Mouse (Mus musculus) lung, postnatal 14 days (tissue): ENCODE data around the gene Fuk.
A peak's percentile ranks its signal among the peaks of the same experiment; 100 is the strongest.
"Not testable (repeated sequence)": the region's sequence is repeated elsewhere in the genome, so short reads cannot be mapped to it uniquely, and the experiment has no call there.

ENCODE experiments used
- DNase-seq: peaks from one replicate; pipeline ENCODE4 v3.0.0; 2021

Fuk gene

DNA sequence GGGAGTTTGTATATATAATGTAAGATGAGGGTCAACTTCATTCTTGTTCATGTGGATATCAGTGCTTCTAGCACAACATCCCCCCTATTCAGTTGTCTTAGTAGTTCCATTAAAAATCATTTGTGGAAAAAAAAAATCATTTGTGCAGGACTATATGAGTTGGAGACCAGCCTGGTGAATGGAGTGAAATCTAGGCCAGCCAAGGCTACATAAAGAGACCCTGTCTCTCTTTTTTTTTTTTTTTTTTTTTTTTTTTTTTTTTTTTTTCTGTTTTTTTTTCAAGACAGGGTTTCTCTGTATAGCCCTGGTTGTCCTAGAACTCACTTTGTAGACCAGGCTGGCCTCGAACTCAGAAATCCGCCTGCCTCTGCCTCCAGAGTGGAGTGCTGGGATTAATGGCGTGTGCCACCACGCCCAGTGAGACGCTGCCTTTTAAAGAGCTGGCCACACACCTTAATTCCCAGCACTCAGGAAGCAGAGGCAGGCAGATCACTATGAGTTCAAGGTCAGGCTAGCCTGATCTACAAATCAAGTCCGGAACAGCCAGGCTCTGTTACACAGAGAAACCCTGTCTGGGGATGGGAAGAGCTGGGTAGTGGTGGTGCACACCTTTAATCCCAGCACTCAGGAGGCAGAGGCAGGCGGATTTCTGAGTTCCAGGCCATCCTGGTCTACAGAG is 40.8 kb downstream of the Fuk start:
- DNase-seq, result not testable (repeated sequence)

DNA sequence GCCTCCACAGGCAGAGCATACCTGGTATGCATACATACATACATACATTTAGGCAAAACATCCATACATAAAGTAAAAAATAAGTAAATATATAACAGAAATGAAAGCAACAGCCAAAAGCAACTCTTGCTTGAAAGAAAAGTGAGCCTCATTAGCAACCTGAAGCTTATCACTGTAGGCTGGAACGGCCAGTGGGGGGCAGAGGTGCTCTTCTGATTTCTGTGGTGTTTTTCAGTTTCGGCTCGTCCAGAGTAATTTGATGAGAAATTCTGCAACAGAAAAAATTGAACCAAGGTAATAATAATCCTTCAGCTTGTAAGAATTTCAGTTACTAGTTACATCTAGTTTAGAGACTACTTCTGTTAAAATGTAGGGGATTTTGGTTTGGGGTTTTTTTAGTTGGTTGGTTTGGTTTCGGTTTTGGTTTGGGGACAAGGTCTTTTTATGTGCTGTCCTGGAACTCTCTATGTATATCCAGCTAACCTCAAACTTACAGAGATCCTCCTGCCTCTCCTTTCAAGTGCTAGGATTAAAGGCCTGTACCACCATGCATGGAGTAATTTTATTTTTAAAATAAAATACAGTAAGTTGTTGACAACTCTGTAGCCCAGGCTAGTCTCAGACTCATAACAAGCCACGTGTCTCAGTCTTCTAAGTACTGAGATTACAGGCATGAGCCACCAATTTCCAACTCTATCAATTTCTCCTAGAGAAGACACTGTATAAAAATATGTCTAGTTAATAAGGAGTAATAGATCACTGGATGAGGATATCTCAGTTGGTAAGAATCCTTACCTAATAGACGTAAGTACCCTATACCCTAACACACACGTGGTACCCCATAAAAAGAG is 42.4 kb downstream of the Fuk start:
- no peak for DNase-seq

DNA sequence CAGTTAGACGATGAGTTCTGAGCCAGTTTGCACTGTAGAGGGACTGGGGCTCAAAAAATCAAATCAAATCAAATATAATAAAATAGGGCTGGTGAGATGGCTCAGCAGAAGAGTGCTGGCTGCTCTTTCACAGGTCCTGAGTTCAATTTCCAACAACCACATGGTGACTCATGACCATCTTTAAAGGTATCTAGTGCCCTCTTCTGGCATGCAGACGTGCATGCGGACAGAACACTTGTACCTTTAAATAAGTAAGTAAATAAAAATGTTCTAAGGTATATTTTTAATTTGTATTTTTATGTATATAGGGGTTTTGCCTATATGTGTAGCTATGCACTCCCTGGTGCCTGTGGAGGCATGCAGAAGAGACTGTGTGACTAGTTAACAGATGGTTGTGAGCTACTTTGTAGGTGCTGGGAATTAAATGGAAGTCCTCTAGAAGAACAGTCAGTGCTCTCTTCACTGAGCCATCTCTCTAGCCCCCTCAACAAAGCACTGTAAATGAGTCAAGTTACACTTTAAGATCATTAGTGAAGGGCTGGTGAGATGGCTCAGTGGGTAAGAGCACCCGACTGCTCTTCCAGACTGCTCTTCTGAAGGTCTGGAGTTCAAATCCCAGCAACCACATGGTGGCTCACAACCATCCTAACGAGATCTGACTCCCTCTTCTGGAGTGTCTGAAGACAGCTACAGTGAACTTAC is 45.4 kb downstream of the Fuk start:
- DNase-seq, result no peak

DNA sequence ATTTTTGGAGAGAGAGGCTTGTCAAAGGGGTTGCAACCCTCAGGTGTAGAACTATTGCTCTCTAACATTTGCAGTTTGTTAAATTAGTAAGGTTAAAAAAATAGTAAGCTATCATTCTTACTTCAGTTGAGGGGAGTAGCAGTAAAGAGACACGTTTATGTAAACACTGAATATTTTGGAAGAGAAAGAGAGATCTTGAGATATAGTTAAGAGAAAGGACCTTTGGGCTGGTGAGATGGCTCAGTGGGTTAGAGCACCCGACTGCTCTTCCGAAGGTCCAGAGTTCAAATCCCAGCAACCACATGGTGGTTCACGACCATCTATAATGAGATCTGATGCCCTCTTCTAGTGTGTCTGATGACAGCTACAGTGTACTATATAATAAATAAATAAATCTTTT is 46.2 kb downstream of the Fuk start:
- not testable (repeated sequence) for DNase-seq

DNA sequence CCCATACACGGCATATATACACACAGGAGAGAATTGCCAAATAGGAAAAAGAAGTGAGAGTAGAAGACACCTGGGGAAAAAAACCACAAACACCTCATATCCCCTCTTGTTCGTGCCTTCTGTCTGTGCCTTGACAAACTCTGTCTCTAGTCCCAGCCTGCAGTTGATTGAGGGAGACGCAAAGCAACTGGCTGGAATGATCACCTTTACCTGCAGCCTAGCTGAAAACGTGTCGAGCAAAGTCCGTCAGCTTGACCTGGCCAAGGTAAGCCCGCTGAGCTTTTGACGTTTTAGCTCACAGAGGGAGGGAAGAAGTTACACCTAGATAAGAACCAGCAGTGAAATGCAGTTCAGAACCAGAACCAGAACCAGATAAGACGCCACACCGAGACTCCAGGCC is 51.1 kb downstream of the Fuk start:
- no peak for DNase-seq

DNA sequence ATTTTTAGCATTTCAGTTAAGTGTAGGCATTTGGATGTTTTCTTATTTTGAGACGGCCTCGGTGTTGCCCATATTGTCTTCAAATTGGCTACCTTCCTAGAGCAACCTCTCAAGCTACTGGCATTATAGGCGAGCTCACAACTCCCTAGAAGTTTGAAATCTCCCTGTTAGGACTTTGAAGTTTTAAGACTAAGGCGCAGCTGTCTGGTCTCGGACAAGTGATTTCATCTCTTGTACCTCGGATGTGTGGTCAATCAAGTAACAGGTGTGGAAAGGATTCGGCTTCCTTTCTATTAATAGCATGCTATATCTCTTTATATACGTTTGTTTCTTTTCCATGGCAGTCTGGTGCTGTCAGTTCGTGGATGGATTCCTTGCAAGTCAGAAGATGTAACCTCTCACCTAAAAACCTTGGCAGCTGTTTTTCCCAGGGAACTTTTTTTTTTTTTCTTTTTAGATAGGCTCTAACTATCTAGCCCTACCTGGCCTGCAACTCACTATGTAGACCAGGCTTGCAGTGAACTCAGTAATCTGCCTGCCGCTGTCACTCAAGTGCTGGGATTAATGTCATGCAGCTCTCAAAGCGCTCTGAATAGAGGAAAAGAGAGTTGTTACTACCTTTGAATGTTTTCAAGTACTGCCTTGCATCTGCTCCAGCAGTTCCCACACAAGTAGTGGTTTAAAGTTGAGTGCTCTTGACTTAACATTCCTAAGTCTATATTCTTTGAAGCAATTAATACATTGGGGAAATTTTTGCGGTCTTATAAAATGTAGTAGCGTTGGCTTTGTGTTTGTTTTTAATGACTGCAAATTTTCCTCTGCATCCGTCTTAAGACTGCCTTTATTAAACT is 54.4 kb downstream of the Fuk start:
- DNase-seq, result no peak

DNA sequence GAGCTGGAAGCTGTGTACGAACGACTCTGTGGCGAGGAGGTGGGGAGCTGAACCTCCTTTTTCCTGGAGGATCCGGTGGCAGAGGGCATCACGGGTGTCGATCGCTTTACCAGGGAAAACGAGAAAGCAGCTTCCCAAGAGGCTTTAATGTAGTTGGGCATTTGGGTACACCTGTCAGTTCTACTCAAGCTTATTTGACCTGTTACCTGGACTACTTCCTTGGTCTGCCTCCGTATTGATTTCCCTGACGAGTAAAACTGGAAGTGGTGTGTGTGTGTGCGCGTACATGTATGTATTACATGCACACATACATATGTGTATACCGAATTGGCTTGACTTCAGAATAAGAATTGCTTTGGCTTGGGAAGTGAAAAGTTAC is 55.1 kb downstream of the Fuk start:
- no peak for DNase-seq

DNA sequence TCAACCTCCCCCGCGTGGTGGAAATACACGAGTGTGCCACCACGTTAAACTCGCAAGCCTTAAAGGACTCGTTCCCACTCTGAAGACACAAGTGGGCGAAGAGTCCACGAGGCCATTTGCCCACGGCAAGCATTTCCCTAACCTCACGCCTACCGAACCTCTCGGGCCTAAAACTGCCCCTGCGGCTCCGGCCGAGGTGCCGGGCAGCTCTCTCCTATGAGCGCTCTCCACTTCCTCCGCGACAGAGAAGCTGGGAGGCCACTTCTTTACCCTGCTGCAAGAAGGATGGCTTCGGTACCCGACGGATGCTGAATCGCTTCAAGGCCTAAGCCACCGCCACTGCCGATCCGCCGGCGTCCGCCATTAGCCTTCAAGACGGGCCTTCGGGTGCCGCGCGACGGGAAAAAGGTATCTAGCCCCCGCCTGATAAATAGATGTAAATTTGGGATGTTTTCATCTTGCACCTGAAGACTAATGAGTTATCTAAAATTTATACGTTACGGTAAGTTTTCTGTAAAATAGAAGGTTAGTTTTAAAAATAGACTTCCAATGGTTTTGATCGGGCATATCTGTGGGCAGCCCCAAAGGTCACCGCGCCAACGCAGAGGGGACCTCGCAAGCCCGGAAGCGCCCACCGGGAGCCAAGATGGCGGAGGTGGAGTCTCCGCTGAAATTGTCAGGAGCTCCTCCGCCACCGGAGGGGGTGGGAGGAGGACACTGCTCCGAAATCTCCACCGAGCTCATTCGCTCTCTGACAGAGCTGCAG is 55.7 kb downstream of the Fuk start, which contains the start of the genes Cog4 and Sf3b3:
Cog4 (plus strand) TSS at position 196 of the 766 bp plus-strand sequence.
Sf3b3 (minus strand) TSS at position 383 of the 766 bp plus-strand sequence.
- DNase-seq, result peak; percentile 86

DNA sequence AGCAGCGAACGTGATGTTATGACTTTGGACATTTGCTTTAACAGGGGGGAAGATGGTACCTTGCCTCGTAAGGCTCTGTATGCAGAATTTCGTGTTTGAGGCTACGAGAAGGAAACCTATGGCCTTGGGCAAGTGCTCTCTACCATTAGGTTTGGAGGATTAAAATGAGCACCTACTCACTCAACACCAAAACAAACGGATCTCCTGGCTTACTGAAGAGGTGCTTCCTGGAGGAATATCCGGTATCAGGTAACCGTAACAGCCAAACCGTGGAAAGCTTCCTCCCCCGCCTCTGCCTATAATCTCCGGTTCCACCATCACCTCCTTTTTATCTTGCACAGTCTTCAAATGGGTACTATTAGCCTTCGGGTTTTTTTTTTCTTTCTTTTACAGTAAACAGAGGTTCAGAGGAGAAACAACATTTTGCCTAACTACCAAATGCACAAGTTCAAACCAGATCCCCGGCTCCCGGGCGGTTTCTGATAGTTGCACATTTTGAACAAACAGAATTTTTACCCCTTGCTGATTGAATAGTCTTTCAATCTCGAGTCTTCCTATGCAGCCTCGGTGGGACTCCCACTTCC is 56.4 kb downstream of the Fuk start:
- DNase-seq, result no peak

DNA sequence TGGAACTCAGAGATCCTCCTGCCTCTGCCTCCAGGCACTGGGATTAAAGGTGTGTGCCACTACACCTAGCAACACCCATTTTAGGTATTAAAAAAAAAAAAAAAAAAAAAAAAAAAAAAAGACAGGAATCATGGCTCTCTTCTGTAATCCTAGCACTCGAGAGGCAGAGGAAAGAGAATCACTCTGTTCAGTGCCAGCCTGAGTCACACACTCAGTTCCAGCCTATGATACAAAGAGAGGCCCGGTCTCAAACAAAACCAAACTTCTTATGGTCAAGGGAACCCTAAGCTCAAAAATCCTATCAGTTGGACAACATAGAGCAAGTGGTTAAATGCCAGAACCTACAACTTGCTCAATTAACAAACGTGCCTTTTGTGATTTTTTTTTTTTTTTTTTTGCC is 57.3 kb downstream of the Fuk start:
- no peak for DNase-seq

DNA sequence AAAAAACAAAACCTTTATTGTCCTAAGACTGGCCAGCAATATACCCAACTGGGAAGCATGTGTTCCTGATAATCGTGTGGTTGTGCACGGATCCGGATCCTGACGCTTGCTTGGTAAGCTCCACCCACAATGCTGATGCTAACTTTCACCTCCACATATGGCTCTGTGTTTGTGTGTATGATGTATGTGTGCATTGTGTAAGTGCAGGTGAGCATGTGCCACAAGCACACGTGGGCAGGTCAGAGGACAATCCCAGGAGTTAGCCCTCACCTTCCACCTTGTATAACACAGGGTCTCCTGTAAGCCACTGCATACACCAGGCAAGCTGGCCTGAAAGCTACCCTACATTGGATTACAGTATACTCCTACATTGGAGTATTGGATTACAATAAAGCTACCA is 59.1 kb downstream of the Fuk start:
- DNase-seq, result no peak

DNA sequence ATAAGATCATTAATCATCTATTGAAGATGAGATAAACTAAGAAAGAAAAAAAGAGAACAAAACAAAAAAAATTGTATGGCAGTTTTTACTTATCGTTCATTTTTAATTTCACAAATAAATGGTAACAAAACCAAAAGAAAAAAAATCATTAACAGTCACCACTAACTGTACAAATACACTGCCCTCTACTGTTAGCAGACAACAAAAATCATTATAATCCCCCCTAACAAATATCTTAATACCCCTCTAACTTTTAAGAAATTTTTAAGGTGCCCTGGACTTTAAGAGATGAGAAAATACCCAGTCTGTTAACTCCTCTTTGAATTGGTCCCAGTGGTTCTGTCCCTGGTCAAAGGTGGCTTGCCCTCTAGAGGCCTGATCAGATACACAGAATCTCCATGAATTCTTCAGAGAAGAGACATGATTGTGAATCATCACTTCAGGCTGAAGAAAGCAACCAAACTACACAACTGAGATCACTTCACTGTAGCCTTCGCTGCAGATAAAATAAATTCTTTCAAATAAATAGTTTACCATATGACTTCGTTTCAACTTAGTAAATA is 60.2 kb downstream of the Fuk start:
- DNase-seq, result no peak
